Mouse (Mus musculus) limb, embryonic 12.5 days (tissue): ENCODE data around the gene Lpin1. TPM values are rescaled to one million over a fixed set of nuclear protein-coding genes. Genes with fewer than 3 reads are reported as not detected.

Experiments
- ATAC-seq: fragments of 200-750 bp; cut with Nextera tagmentation; 2 replicates; pipeline ENCODE4 v1.8.0; 2017; ENCODE audit warnings: low read depth, moderate TSS enrichment; ENCODE audit not compliant: insufficient number of reproducible peaks, insufficient read depth, low FRiP score, low TSS enrichment
- H3K27ac ChIP-seq: fragments of 300-500 bp; sonication (generic); 2 replicates; pipeline ENCODE4 v1.5.1; 2016; ENCODE audit warnings: mild to moderate bottlenecking, moderate library complexity
- H3K27me3 ChIP-seq: fragments of 300-500 bp; sonication (generic); 2 replicates; pipeline ENCODE4 v1.6.1; 2016; ENCODE audit warnings: mild to moderate bottlenecking, moderate library complexity
- H3K36me3 ChIP-seq: fragments of 300-500 bp; sonication (generic); 2 replicates; pipeline ENCODE4 v1.6.1; 2016; ENCODE audit warnings: mild to moderate bottlenecking, moderate library complexity
- H3K4me1 ChIP-seq: fragments of 300-500 bp; sonication (generic); replicated peaks from 2 replicates; pipeline ENCODE4 v1.6.1; 2016
- H3K4me2 ChIP-seq: fragments of 300-500 bp; sonication (generic); 2 replicates; pipeline ENCODE4 v1.6.1; 2016; ENCODE audit warnings: mild to moderate bottlenecking, moderate library complexity
- H3K4me3 ChIP-seq: fragments of 300-500 bp; sonication (generic); replicated peaks from 2 replicates; pipeline ENCODE4 v1.5.1; 2016; ENCODE audit warnings: mild to moderate bottlenecking
- H3K9ac ChIP-seq: fragments of 300-500 bp; sonication (generic); replicated peaks from 2 replicates; pipeline ENCODE4 v1.6.1; 2016; ENCODE audit warnings: mild to moderate bottlenecking, moderate library complexity
- H3K9me3 ChIP-seq: fragments of 300-500 bp; sonication (generic); 2 replicates; pipeline ENCODE4 v1.6.1; 2016; ENCODE audit warnings: mild to moderate bottlenecking, moderate library complexity
- WGBS: fragments of 180-500 bp; shearing (Covaris S2); methylation state at CpG from one replicate; pipeline ENCODE4 v1.1.7; 2016; 5-methylcytosine and 5-hydroxymethylcytosine counted together
- polyA plus RNA-seq: library from polyadenylated mRNA; unstranded; fragments of >200 nt; fragmentation: Nextera tagmentation; extraction: Ambion mirVana; gene quantifications from 2 replicates; pipeline ENCODE4 v1.2.1, GENCODE M21; 2016

The Lpin1 gene
- polyA plus RNA-seq, 1 experiment from 2014 or later, result 6.5 TPM

- peaks cover 10% of the 10 kb centered on the region; the same call in 1 of the 2 replicates for H3K4me1 ChIP-seq
- peaks cover 61% of the 10 kb centered on the region for H3K36me3 ChIP-seq
- H3K4me3 ChIP-seq, result no peak overlapping the region
- H3K9ac ChIP-seq, result no peak overlapping the region
- no peak overlapping the region for H3K4me2 ChIP-seq
- H3K27ac ChIP-seq, result no peak overlapping the region
- H3K9me3 ChIP-seq, result no peaks in the 10 kb centered on the region
- H3K27me3 ChIP-seq, result no peaks in the 10 kb centered on the region
- 68% methylated on average over 12 of the region's 12 CpGs for WGBS
- no peak for ATAC-seq
These were observed 61.9 kb downstream of the Lpin1 start for GRCm38 (mm10) chr12:16548824-16549375.

- no peaks in the 10 kb centered on the region for H3K27me3 ChIP-seq
- H3K4me3 ChIP-seq, result no peak overlapping the region
- no peak overlapping the region for H3K4me2 ChIP-seq
- H3K36me3 ChIP-seq, result peaks cover 52% of the 10 kb centered on the region
- H3K9me3 ChIP-seq, result no peaks in the 10 kb centered on the region
- H3K27ac ChIP-seq, result no peak overlapping the region
- peaks cover 26% of the 10 kb centered on the region for H3K4me1 ChIP-seq
- 86% methylated on average over 5 of the region's 5 CpGs for WGBS
- H3K9ac ChIP-seq, result no peak overlapping the region
- no peak for ATAC-seq
These were observed 69.2 kb downstream of the Lpin1 start for GRCm38 (mm10) chr12:16541606-16542005.

- peak; percentile 23; the same call in 1 of the 2 replicates for ATAC-seq
- peak overlapping the region; percentile 76; the same call in 1 of the 2 replicates for H3K27ac ChIP-seq
- no peaks in the 10 kb centered on the region for H3K9me3 ChIP-seq
- no peaks in the 10 kb centered on the region for H3K27me3 ChIP-seq
- no peak overlapping the region for H3K9ac ChIP-seq
- no peak overlapping the region for H3K4me3 ChIP-seq
- WGBS, result 65% methylated on average over 8 of the region's 8 CpGs
- peaks cover 26% of the 10 kb centered on the region for H3K4me1 ChIP-seq
- H3K4me2 ChIP-seq, result no peak overlapping the region
- H3K36me3 ChIP-seq, result peaks cover 46% of the 10 kb centered on the region
These were observed 70.1 kb downstream of the Lpin1 start for GRCm38 (mm10) chr12:16540712-16541111.

GRCm38 (mm10) chr12:16539965-16540661, 70.7 kb downstream of the Lpin1 start:
- no peak overlapping the region for H3K9ac ChIP-seq
- ATAC-seq, result peak; percentile 75
- H3K36me3 ChIP-seq, result peaks cover 42% of the 10 kb centered on the region; the same call in 1 of the 2 replicates
- 26% methylated on average over 5 of the region's 5 CpGs for WGBS
- H3K27me3 ChIP-seq, result no peaks in the 10 kb centered on the region
- H3K27ac ChIP-seq, result peak overlapping the region; percentile 76
- H3K9me3 ChIP-seq, result no peaks in the 10 kb centered on the region
- H3K4me3 ChIP-seq, result no peak overlapping the region
- peaks cover 26% of the 10 kb centered on the region for H3K4me1 ChIP-seq
- no peak overlapping the region for H3K4me2 ChIP-seq

GRCm38 (mm10) chr12:16533331-16533828, 77.4 kb downstream of the Lpin1 start:
- Histone ChIP-seq H3K27ac (no peak overlapping the region), H3K9me3 (no peaks in the 10 kb centered on the region), H3K9ac (no peak overlapping the region), H3K36me3 (peaks cover 13% of the 10 kb centered on the region; the same call in 1 of the 2 replicates), H3K4me1 (peaks cover 16% of the 10 kb centered on the region; the same call in 1 of the 2 replicates), H3K4me3 (no peak overlapping the region), H3K27me3 (no peaks in the 10 kb centered on the region), H3K4me2 (no peak overlapping the region)
- 28% methylated on average over 4 of the region's 4 CpGs for WGBS
- peak; percentile 67; the same call in 1 of the 2 replicates for ATAC-seq

- Histone ChIP-seq H3K4me1 (peaks cover 15% of the 10 kb centered on the region; the same call in 1 of the 2 replicates), H3K9ac (no peak overlapping the region), H3K9me3 (no peaks in the 10 kb centered on the region), H3K4me2 (no peak overlapping the region), H3K27me3 (no peaks in the 10 kb centered on the region), H3K27ac (0 out of 2 replicates have a peak overlapping the region, but pooled peaks have one; percentile 35), H3K4me3 (no peak overlapping the region), H3K36me3 (peaks cover 7% of the 10 kb centered on the region; the same call in 1 of the 2 replicates)
- peak; percentile 62; the same call in 1 of the 2 replicates for ATAC-seq
- WGBS, result 52% methylated on average over 7 of the region's 7 CpGs
These were observed 77.9 kb downstream of the Lpin1 start for GRCm38 (mm10) chr12:16532860-16533230.

GRCm38 (mm10) chr12:16531956-16532859, 78.6 kb downstream of the Lpin1 start:
- no peak overlapping the region for H3K9ac ChIP-seq
- no peak overlapping the region for H3K4me2 ChIP-seq

GRCm38 (mm10) chr12:16528650-16529049, 82.1 kb downstream of the Lpin1 start:
- 92% methylated on average over 7 of the region's 7 CpGs for WGBS
- Histone ChIP-seq H3K27me3 (no peaks in the 10 kb centered on the region), H3K36me3 (no peaks in the 10 kb centered on the region), H3K9ac (no peak overlapping the region), H3K4me1 (peaks cover 10% of the 10 kb centered on the region; the same call in 1 of the 2 replicates), H3K9me3 (peaks cover 7% of the 10 kb centered on the region; the same call in 1 of the 2 replicates), H3K4me3 (no peak overlapping the region), H3K4me2 (no peak overlapping the region), H3K27ac (no peak overlapping the region)
- no peak for ATAC-seq

More at GRCm38 (mm10) chr12:16531956-16532859, 78.6 kb downstream of the Lpin1 start:
- Histone ChIP-seq H3K27ac (0 out of 2 replicates have a peak overlapping the region, but pooled peaks have one; percentile 35), H3K9me3 (no peaks in the 10 kb centered on the region), H3K27me3 (no peaks in the 10 kb centered on the region), H3K36me3 (0 out of 2 replicates have a peak, but pooled peaks cover 3% of the 10 kb centered on the region), H3K4me1 (peaks cover 10% of the 10 kb centered on the region; the same call in 1 of the 2 replicates), H3K4me3 (no peak overlapping the region)
- 71% methylated on average over 15 of the region's 15 CpGs for WGBS
- ATAC-seq, result no peak

- Histone ChIP-seq H3K9me3 (peaks cover 7% of the 10 kb centered on the region; the same call in 1 of the 2 replicates), H3K27me3 (no peaks in the 10 kb centered on the region)
- WGBS, result 76% methylated on average over 3 of the region's 3 CpGs
These were observed 82.8 kb downstream of the Lpin1 start for GRCm38 (mm10) chr12:16527941-16528340.

GRCm38 (mm10) chr12:16526862-16527261, 83.9 kb downstream of the Lpin1 start:
- Histone ChIP-seq H3K27me3 (no peaks in the 10 kb centered on the region), H3K36me3 (no peaks in the 10 kb centered on the region), H3K4me3 (no peak overlapping the region), H3K9ac (no peak overlapping the region), H3K4me2 (no peak overlapping the region), H3K27ac (no peak overlapping the region), H3K9me3 (peaks cover 7% of the 10 kb centered on the region; the same call in 1 of the 2 replicates), H3K4me1 (no peaks in the 10 kb centered on the region)
- WGBS, result 86% methylated on average over 5 of the region's 5 CpGs
- ATAC-seq, result no peak

More at GRCm38 (mm10) chr12:16527941-16528340, 82.8 kb downstream of the Lpin1 start:
- Histone ChIP-seq H3K4me2 (no peak overlapping the region), H3K4me1 (peaks cover 7% of the 10 kb centered on the region; the same call in 1 of the 2 replicates), H3K27ac (no peak overlapping the region), H3K9ac (no peak overlapping the region), H3K36me3 (no peaks in the 10 kb centered on the region), H3K4me3 (no peak overlapping the region)
- no peak for ATAC-seq
